Mouse (Mus musculus) CH12.LX (cell line): ENCODE data around the gene Mtmr12. TPM values are rescaled to one million over a fixed set of nuclear protein-coding genes. Genes with fewer than 3 reads are reported as not detected.
A peak's percentile ranks its signal among the peaks of the same experiment; 100 is the strongest.

Experiments used
- DNase-seq: peaks from one replicate; pipeline ENCODE4 v3.0.0-alpha.2; 2013; ENCODE audit errors: extremely low read depth
- H3K27ac ChIP-seq: 2 replicates; pipeline ENCODE4 v1.5.1; 2012; ENCODE audit warnings: low read depth, mild to moderate bottlenecking, control low read depth, moderate library complexity; ENCODE audit not compliant: insufficient read depth
- H3K27me3 ChIP-seq: replicated peaks from 2 replicates; pipeline ENCODE3; 2012; ENCODE audit warnings: inconsistent platforms
- H3K36me3 ChIP-seq, 2 experiments: replicated peaks in 1 of 2; 2 replicates each; pipeline versions ENCODE3 to v1.6.1; 2012; ENCODE audit warnings: inconsistent platforms in 1 of 2, low read length in 1 of 2, mild to moderate bottlenecking in 1 of 2, mixed read lengths in 1 of 2, moderate library complexity in 1 of 2; ENCODE audit not compliant: control insufficient read depth in 1 of 2, insufficient read depth in 1 of 2
- H3K4me1 ChIP-seq, 2 experiments: 2 replicates each; pipeline ENCODE4 v1.6.1; 2012; ENCODE audit warnings: inconsistent platforms in 1 of 2, moderate library complexity in 1 of 2; ENCODE audit not compliant: insufficient read depth in 2 of 2, control insufficient read depth in 1 of 2
- H3K4me2 ChIP-seq: 2 replicates; pipeline ENCODE4 v1.6.1; 2012; ENCODE audit warnings: low read depth, mild to moderate bottlenecking, control low read depth; ENCODE audit not compliant: poor library complexity, insufficient read depth, severe bottlenecking
- H3K4me3 ChIP-seq, 3 experiments: fragments of 150-350 bp in 1 of 3; sonication (generic) in 1 of 3; replicated peaks in 1 of 3; 2 replicates each; pipeline versions ENCODE3 to v1.5.1; 2011 to 2012; ENCODE audit warnings: low read depth in 2 of 3, low read length in 2 of 3, mild to moderate bottlenecking in 2 of 3, moderate library complexity in 2 of 3, control low read depth in 1 of 3, improper control_type of control experiment in 1 of 3, inconsistent platforms in 1 of 3, mixed read lengths in 1 of 3; ENCODE audit not compliant: poor library complexity in 1 of 3
- H3K79me2 ChIP-seq: replicated peaks from 2 replicates; pipeline ENCODE4 v1.6.1; 2012; ENCODE audit warnings: mild to moderate bottlenecking, moderate library complexity; ENCODE audit not compliant: control insufficient read depth, poor library complexity, insufficient read depth, severe bottlenecking; ENCODE audit errors: extremely low read depth
- H3K9ac ChIP-seq: 2 replicates; pipeline ENCODE4 v1.6.1; 2012; ENCODE audit warnings: low read depth, mild to moderate bottlenecking, control low read depth, moderate library complexity; ENCODE audit not compliant: insufficient read depth
- H3K9me3 ChIP-seq: replicated peaks from 2 replicates; pipeline ENCODE3; 2012; ENCODE audit warnings: low read length, inconsistent platforms, mixed read lengths
- CTCF ChIP-seq, 2 experiments: IDR thresholded peaks in 1 of 2; conservative IDR thresholded peaks in 1 of 2; 2 replicates each; pipeline ENCODE4 v1.5.1; 2011 to 2012; ENCODE audit warnings: low read depth in 2 of 2, low read length in 2 of 2, improper control_type of control experiment in 1 of 2, inconsistent platforms in 1 of 2, mild to moderate bottlenecking in 1 of 2, moderate library complexity in 1 of 2
- GABPA ChIP-seq: IDR thresholded peaks from 2 replicates; pipeline ENCODE4 v1.6.1; 2012; ENCODE audit warnings: low read depth, low read length, improper control_type of control experiment, inconsistent platforms; ENCODE audit not compliant: insufficient replicate concordance
- IRF4 ChIP-seq: IDR thresholded peaks from 2 replicates; pipeline ENCODE4 v1.6.1; 2014; ENCODE audit warnings: low read depth, mild to moderate bottlenecking, inconsistent platforms, low read length, improper control_type of control experiment
- MAFK ChIP-seq: IDR thresholded peaks from 2 replicates; pipeline ENCODE4 v1.6.1; 2011; ENCODE audit warnings: low read length, improper control_type of control experiment; ENCODE audit not compliant: insufficient replicate concordance
- MAX ChIP-seq: IDR thresholded peaks from 2 replicates; pipeline ENCODE4 v1.6.1; 2011; ENCODE audit warnings: low read length, improper control_type of control experiment
- MXI1 ChIP-seq: IDR thresholded peaks from 2 replicates; pipeline ENCODE4 v1.6.1; 2011; ENCODE audit warnings: mild to moderate bottlenecking, low read depth, low read length, improper control_type of control experiment
- MYC ChIP-seq: IDR thresholded peaks from 2 replicates; pipeline ENCODE4 v1.6.1; 2011; ENCODE audit warnings: low read depth, mild to moderate bottlenecking, improper control_type of control experiment, low read length
- RAD21 ChIP-seq: IDR thresholded peaks from 2 replicates; pipeline ENCODE4 v1.6.1; 2011; ENCODE audit warnings: low read depth, mild to moderate bottlenecking, low read length, improper control_type of control experiment, moderate library complexity
- RCOR1 ChIP-seq: conservative IDR thresholded peaks from 2 replicates; pipeline ENCODE4 v1.6.1; 2012; ENCODE audit warnings: low read depth, mild to moderate bottlenecking, inconsistent platforms, low read length, improper control_type of control experiment
- TBP ChIP-seq: conservative IDR thresholded peaks from 2 replicates; pipeline ENCODE4 v1.6.1; 2011; ENCODE audit warnings: low read depth, low read length, improper control_type of control experiment
- USF2 ChIP-seq: conservative IDR thresholded peaks from 2 replicates; pipeline ENCODE4 v1.6.1; 2011; ENCODE audit warnings: low read depth, low read length, improper control_type of control experiment
- ZKSCAN1 ChIP-seq: IDR thresholded peaks from 2 replicates; pipeline ENCODE4 v1.6.1; 2012; ENCODE audit warnings: low read depth, inconsistent platforms, low read length, improper control_type of control experiment, borderline replicate concordance
- dilution Hi-C: fragments of 300-500 bp; cut with MboI; formaldehyde crosslinking; loops from 2 replicates; pipeline ENCODE4 v1.14.3; 2020; ENCODE audit warnings: low sequenced_read_pairs; ENCODE audit not compliant: extremely low pct_unique_long_range_greater_than_20kb, extremely low pct_ligation_motif_present
- in situ Hi-C: fragments of 300-500 bp; cut with MboI; formaldehyde crosslinking; loops from 3 replicates; pipeline ENCODE4 v1.14.3; 2019; ENCODE audit warnings: low sequenced_read_pairs, low pct_ligation_motif_present, low pct_unique_long_range_greater_than_20kb, mixed read lengths
- polyA plus RNA-seq: library from polyadenylated mRNA; unstranded; fragments of >175 nt; gene quantifications from 2 replicates; pipeline ENCODE4 v1.2.1, GENCODE M21; 2012; ENCODE audit warnings: low read depth; ENCODE audit not compliant: insufficient read length
- total RNA-seq, 2 experiments: library from RNA; depleted of rRNA; stranded (reverse); fragments of 300-350 nt in 1 of 2; fragments of >200 nt in 1 of 2; gene quantifications; 2 replicates each; pipeline ENCODE4 v1.2.3; 2012 to 2014

The Mtmr12 gene
- total and polyA plus RNA-seq, 3 experiments = 8.2 to 16.3 (median 12.3) TPM

DNA sequence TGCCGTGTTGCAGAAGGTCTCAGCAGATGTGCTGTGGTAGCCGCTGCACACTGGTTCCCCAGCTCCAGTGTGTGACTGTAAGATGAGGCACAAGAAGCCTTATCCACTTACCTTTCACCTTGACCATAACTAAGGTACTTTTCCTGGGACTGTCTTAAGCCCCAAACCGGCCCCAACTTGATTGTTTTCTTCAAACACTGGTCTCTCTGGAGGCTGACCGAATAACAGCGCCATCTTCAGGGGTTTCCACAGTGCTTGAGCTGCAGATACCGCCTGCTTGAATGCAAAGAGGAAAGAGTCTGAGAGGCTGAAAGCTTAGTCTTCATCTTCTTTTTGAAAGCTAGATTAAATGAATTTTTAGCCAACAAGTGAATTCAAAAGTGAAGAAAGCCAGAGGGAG, 26.6 kb downstream of the Mtmr12 start:
- no peaks in the 10 kb centered on the region; the same call in 1 of the 2 replicates for H3K79me2 ChIP-seq
- no peak overlapping the region for H3K27ac ChIP-seq
- no peak for DNase-seq
- no peak overlapping the region for H3K4me3 ChIP-seq
- no peaks in the 10 kb centered on the region for H3K27me3 ChIP-seq
- peaks cover 25 to 69% of the 10 kb centered on the region in 2 experiments for H3K4me1 ChIP-seq
- dilution Hi-C loops = no loop called here
- in situ Hi-C loops = no loop called here
- TF ChIP-seq MXI1 = no peak
- no peak for TF ChIP-seq GABPA
- no peak for TF ChIP-seq ZKSCAN1
- no peak for TF ChIP-seq RCOR1
- no peak; the same call in 1 of the 2 replicates for TF ChIP-seq RAD21
- peak in 1 of 2 experiments; percentile 41; a peak in 2 of 4 replicates for TF ChIP-seq CTCF (conservative IDR thresholded peaks at IDR 0.05 in 1 of 2, IDR thresholded peaks at IDR 0.05 in 1 of 2; ENCODE audit: low read depth in 2 of 2, low read length in 2 of 2)
- H3K9ac ChIP-seq = no peak overlapping the region
- no peaks in the 10 kb centered on the region for H3K9me3 ChIP-seq
- H3K4me2 ChIP-seq = no peak overlapping the region
- H3K36me3 ChIP-seq = peaks cover 8 to 45% of the 10 kb centered on the region in 2 experiments

DNA sequence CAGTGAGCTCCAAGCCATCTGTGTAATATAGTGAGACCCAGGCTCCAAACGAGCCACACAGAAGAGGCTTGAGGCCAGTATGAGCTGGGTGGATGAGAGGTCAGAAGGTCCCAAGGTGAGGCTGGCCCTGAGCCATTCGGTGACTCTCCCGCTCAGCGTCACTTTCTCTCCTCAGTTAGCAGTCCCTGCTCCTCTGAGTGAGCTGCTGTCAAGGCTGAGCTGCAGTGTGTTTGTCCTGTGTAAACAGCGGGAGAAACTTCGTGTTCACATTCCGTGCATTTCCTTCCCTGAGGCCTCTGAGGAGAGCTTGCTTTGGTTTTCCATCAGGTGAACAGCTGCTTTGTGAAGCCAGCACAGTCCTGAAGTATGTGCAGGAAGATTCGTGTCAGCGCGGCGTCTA, 27.6 kb downstream of the Mtmr12 start:
- H3K27me3 ChIP-seq = no peaks in the 10 kb centered on the region
- H3K79me2 ChIP-seq = no peaks in the 10 kb centered on the region; the same call in 1 of the 2 replicates
- H3K27ac ChIP-seq = no peak overlapping the region
- peaks cover 33 to 79% of the 10 kb centered on the region in 2 experiments for H3K4me1 ChIP-seq
- H3K9ac ChIP-seq = no peak overlapping the region
- in situ Hi-C loops (no loop called here), dilution Hi-C loops (no loop called here)
- H3K9me3 ChIP-seq = no peaks in the 10 kb centered on the region
- no peak for DNase-seq
- H3K36me3 ChIP-seq = peaks cover 11 to 44% of the 10 kb centered on the region in 2 experiments
- H3K4me2 ChIP-seq = no peak overlapping the region
- no peak overlapping the region for H3K4me3 ChIP-seq
- no peak for TF ChIP-seq USF2
- TF ChIP-seq ZKSCAN1 = no peak
- TF ChIP-seq IRF4 = no peak
- TF ChIP-seq, all 38 proteins: peak for 0

DNA sequence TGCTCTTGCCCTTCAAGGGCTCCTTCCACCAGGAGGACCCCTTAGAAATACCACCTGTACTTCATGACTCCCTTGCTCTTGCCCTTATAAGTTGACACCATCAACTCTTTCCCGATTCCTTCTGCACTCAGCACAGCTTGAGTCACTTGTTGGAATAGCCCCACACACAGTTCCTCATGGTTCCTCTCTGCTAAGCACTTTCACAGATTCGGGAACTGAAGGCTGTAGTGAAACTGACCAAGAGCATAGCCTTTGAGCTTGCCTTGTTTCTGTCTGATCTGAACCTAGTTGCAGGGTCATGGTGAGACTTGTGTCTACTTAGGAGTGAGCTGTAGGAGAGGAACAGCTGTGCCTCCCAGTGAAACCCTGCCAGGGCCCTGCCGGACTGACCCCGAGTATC, 28.2 kb downstream of the Mtmr12 start:
- no peak overlapping the region for H3K27ac ChIP-seq
- H3K79me2 ChIP-seq = no peaks in the 10 kb centered on the region; the same call in 1 of the 2 replicates
- no peak for TF ChIP-seq RAD21
- TF ChIP-seq MAX = no peak
- no peak for TF ChIP-seq MAFK
- no peak for TF ChIP-seq TBP
- no peak for TF ChIP-seq USF2
- no peak for TF ChIP-seq MYC
- peaks cover 15 to 49% of the 10 kb centered on the region in 2 experiments for H3K36me3 ChIP-seq
- H3K4me2 ChIP-seq = no peak overlapping the region; the same call in 1 of the 2 replicates
- peaks cover 33 to 85% of the 10 kb centered on the region in 2 experiments for H3K4me1 ChIP-seq
- H3K9ac ChIP-seq = no peak overlapping the region
- in situ Hi-C loops = no loop called here
- no peak overlapping the region for H3K4me3 ChIP-seq
- no peaks in the 10 kb centered on the region for H3K27me3 ChIP-seq
- no peak for DNase-seq
- H3K9me3 ChIP-seq = no peaks in the 10 kb centered on the region
- dilution Hi-C loops = no loop called here
